Mouse (Mus musculus) NIH3T3 (cell line): ENCODE measurements around the gene Bean1.
"Not testable (repeated sequence)": the region's sequence is repeated elsewhere in the genome, so short reads cannot be mapped to it uniquely, and the experiment has no call there.

Source experiments
- DNase-seq: peaks from one replicate; pipeline ENCODE4 v3.0.0-alpha.2; 2012; ENCODE audit warnings: low read depth

Gene Bean1

GRCm38 (mm10) chr8:104242038-104242644 is 71.9 kb downstream of the Bean1 start:
- no peak for DNase-seq

GRCm38 (mm10) chr8:104246621-104247020 is 76.4 kb downstream of the Bean1 start:
- no peak for DNase-seq

- DNase-seq, result no peak
These were observed 77.0 kb downstream of the Bean1 start for GRCm38 (mm10) chr8:104247054-104247907.

- DNase-seq, result peak; percentile 25
These were observed 77.7 kb downstream of the Bean1 start for GRCm38 (mm10) chr8:104247908-104248275.

GRCm38 (mm10) chr8:104248276-104248675 is 78.0 kb downstream of the Bean1 start, which contains the start of gene Tk2:
Tk2 (minus strand) TSS chr8:104248558.
- DNase-seq, result peak; percentile 87

GRCm38 (mm10) chr8:104249442-104249996 is 79.3 kb downstream of the Bean1 start:
- no peak for DNase-seq

- peak; percentile 97 for DNase-seq
These were observed 80.5 kb downstream of the Bean1 start, which contains the start of gene Cklf for GRCm38 (mm10) chr8:104250439-104251367. Cklf (plus strand) TSS chr8:104250861.

GRCm38 (mm10) chr8:104251461-104251860 is 81.2 kb downstream of the Bean1 start:
- peak; percentile 28 for DNase-seq

- DNase-seq, result peak; percentile 33
These were observed 82.8 kb downstream of the Bean1 start for GRCm38 (mm10) chr8:104253016-104253415.

GRCm38 (mm10) chr8:104261802-104262201 is 91.6 kb downstream of the Bean1 start:
- DNase-seq, result not testable (repeated sequence)

GRCm38 (mm10) chr8:104264271-104264935 is 94.2 kb downstream of the Bean1 start:
- DNase-seq, result not testable (repeated sequence)

- no peak for DNase-seq
These were observed 98.1 kb downstream of the Bean1 start for GRCm38 (mm10) chr8:104268368-104268767.
